In the genomic region with DNA sequence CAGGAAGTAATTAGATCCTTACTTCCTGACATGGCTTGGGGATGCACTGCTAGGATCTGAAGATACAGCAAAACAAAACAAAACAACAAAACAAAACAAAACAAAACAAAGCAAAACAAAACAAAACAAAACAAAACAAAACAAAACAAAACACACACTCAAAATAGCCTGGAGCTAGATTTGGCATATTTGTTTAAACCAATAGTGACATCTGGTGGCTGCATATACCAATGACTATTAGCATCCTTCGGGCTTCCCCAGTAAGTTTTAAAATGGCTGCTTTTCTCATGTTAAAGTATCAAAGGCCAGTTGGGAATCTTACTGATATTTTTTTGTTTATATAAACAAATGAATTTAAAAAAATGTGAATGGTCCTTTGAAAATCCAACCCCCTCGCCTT, we compare ENCODE assay signal across 9 mouse cellular contexts. TPM values are rescaled to one million over a fixed set of nuclear protein-coding genes. Genes with fewer than 3 reads are reported as not detected.
DNase-seq lines count a peak whose midpoint lies in the region; ATAC-seq lines count a peak whose summit lies in the region.
"Had no signal": no experiment of that assay in that cellular context is flagged by ENCODE, and none has a peak within 500 bp of the region (broad histone marks: within the 10 kb centered on the region; RNA-seq: fewer than 3 reads in every experiment).

No protein-coding gene starts in this region.

- H3K27me3 ChIP-seq in splenic B cell, adult 2 months (ENCODE audit: control insufficient read depth, insufficient read depth, low read length, poor library complexity, severe bottlenecking): no peaks in the 10 kb centered on the region
- H3K27me3 ChIP-seq: heart, embryonic 15.5 days had no signal

- no peak for DNase-seq in cerebellum, adult 11-12 months
- peak; percentile 5 for DNase-seq in left cerebral cortex, adult 11 months (ENCODE audit: low spot score)
- no peak for DNase-seq in left cerebral cortex, postnatal 4 days
- peak; percentile 61 for DNase-seq in splenic B cell, adult 2 months (ENCODE audit: low read depth, low spot score)
- DNase-seq in thymus, postnatal 36 days: no peak

- peak; percentile 75; the same call in 1 of the 2 replicates for ATAC-seq in cerebellum, adult (ENCODE audit: insufficient number of reproducible peaks, low FRiP score, low TSS enrichment)
- ATAC-seq in activated CD4-positive, CD25-positive, alpha-beta regulatory T cell, adult 4 months: peak; percentile 78
- ATAC-seq in hematopoietic stem cell, adult 5-6 weeks (replicated peaks in 1 of 2; ENCODE audit: insufficient read depth in 1 of 2, low FRiP score in 2 of 2, low TSS enrichment in 1 of 2, low read depth in 1 of 2, poor library complexity in 2 of 2, severe bottlenecking in 2 of 2): peak; percentile 87 to 91; a peak in 3 of 4 replicates

- H3K36me3 ChIP-seq in splenic B cell, adult 2 months (ENCODE audit: control insufficient read depth, insufficient read depth, low read length, poor library complexity, severe bottlenecking): no peaks in the 10 kb centered on the region
- H3K36me3 ChIP-seq: heart, embryonic 15.5 days had no signal

- intact Hi-C loops in left cerebral cortex, postnatal 4 days (cut with DNase I): no loop called here

RNA-seq across cellular contexts. Expression of a gene that starts 52.9 kb away (rescaled TPM):
- 10 to 100 TPM; 63.4 to 64.1 TPM for total RNA-seq in left cerebral cortex, postnatal 4 days (2021)
- polyA plus RNA-seq in activated CD4-positive, CD25-positive, alpha-beta regulatory T cell, adult 4 months (2017; shearing (Covaris generic)): 1 to 10 TPM; 4.0 to 4.3 TPM
- total RNA-seq in hematopoietic stem cell, adult 5-6 weeks (2017): 51.0 and 59.3 TPM in 2 replicates

Comparison
In these comparisons a context has a peak if more than half of its experiments do, and no peak if none do; other contexts are left out.
1. DNase-seq: peak in left cerebral cortex, adult 11 months (single experiment) and splenic B cell, adult 2 months (single experiment); none in cerebellum, adult 11-12 months (single experiment), left cerebral cortex, postnatal 4 days (single experiment) and thymus, postnatal 36 days (0 of 2).
2. Peak in every context shown above with its lines, with median percentiles within 50 percentile points of each other: ATAC-seq.